Mouse (Mus musculus) lung, adult 2 months (tissue): ENCODE data around the gene Iqcf5.

ENCODE experiments used
- CTCF ChIP-seq: fragments of 200-500 bp; IDR thresholded peaks from 2 replicates; pipeline ENCODE4 v1.5.1; 2011; ENCODE audit warnings: mild to moderate bottlenecking, low read length, control low read depth; ENCODE audit not compliant: insufficient read depth
- POLR2A ChIP-seq: fragments of 200-500 bp; IDR thresholded peaks from 2 replicates; pipeline ENCODE4 v1.6.1; 2011; ENCODE audit warnings: low read depth, mild to moderate bottlenecking, control low read depth, low read length, borderline replicate concordance; ENCODE audit errors: extremely low read depth

GRCm38 (mm10) chr9:106473081-106473752 lies 41.2 kb upstream of the Iqcf5 start:
- TF ChIP-seq POLR2A: no peak
- no peak for TF ChIP-seq CTCF
